Mouse (Mus musculus) fat pad, adult 2 months (tissue): ENCODE measurements around the gene Prkce.

Experiments
- DNase-seq: peaks from one replicate; pipeline ENCODE4 v3.0.0-alpha.2; 2011; ENCODE audit warnings: low read depth, low spot score; ENCODE audit errors: extremely low read depth

Prkce gene

DNA sequence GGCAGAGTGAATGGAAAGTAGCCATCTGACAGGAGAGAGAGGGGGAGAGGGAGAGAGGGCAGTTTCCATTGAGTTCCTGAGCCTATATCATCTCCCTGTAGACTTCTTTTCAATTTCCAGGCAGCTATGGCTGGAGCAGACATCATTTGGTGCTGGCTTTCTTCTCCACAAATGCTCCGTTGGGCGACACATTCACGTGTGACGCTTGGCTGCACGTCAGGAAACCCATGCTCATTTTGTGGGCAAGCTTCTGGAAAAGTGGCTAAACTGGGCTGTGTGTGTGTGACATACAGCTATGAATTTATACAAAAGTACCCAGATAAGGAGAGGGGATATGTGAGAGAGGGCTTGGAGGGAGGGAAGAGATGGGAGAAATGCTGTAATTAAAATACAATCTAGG, 49.9 kb downstream of the Prkce start:
- DNase-seq, result no peak

GRCm38 (mm10) chr17:86218553-86218952, 51.0 kb downstream of the Prkce start:
- DNase-seq, result no peak

DNA sequence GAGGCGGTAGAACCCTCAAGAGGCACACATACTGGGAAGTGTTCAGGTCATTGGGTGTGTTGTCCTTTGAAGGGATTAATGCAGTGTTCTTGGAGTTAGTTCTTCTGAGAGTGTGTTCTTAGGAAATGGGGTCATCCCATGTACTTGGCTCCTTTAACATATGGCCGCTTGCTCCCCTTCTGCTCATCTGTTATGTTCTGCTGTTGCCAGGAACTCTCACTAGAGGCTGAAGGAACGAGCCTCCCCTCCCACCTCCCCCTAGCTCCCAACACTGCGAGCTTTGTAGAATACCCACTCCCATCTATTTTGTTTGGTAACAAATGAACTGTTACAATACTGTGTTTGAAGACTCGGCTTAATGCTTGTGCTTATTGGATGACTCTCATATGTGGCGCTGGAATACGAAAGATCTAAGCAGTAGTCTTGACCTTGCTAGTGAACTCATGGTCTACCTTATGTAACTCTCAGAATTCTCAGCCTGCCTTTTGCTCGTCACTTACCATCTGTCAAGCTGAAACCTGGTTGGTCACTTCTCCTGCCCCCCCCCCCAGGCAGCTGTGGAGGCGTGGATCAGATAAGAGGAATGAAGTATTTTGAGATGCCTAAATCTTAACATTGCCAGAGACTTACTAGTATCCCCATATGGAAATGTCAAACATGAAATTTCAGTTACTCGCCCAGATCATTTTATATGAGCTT, 58.1 kb downstream of the Prkce start:
- no peak for DNase-seq

DNA sequence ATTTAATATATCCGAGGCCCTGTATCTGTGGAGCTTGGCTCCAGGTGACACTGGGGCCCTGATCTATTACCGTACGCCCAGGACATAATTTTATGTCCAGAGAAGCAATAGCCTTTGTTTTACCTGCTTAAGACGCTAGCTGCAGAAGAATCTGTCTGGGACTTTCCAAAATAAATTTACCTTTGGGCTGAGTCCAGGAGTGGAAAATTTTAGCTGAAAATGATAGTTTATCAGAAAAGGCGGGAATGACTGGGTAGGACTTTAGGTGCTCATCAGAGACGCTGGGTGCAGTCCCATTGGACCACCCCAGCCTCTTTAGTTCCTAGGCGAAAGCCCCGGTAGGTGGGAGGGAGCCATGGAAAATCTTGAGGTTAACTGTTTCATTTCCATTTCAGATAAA, 58.6 kb downstream of the Prkce start:
- no peak for DNase-seq

DNA sequence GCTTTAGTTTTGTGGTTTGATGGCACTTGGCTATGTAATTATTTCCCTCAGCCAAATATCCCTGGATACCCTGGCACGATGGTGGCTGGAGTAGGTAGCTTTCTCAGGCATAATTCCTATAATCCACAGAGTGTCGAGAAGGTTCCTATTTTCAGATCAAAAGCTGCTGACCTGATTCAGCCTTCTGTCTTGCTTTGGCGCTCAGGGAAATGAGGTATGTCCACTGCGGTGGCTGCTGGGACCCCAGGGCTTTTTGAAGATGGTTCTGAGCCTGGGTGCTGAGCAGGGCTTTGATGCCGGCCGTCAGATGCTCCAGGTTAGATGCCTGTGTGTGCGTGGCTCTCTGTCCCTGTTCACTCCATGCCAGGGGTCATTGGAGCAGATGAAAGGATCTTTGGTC, 59.0 kb downstream of the Prkce start:
- DNase-seq, result no peak

- DNase-seq, result no peak
These were observed 59.8 kb downstream of the Prkce start for GRCm38 (mm10) chr17:86227389-86227788.

GRCm38 (mm10) chr17:86228850-86229249, 61.3 kb downstream of the Prkce start:
- DNase-seq, result no peak

GRCm38 (mm10) chr17:86230141-86230633, 62.6 kb downstream of the Prkce start:
- DNase-seq, result no peak

GRCm38 (mm10) chr17:86231741-86232179, 64.2 kb downstream of the Prkce start:
- no peak for DNase-seq

- DNase-seq, result no peak
These were observed 64.7 kb downstream of the Prkce start for GRCm38 (mm10) chr17:86232248-86232647.

GRCm38 (mm10) chr17:86234587-86235150, 67.1 kb downstream of the Prkce start:
- no peak for DNase-seq

- no peak for DNase-seq
These were observed 68.6 kb downstream of the Prkce start for GRCm38 (mm10) chr17:86236026-86236712.

- peak; percentile 58 for DNase-seq
These were observed 69.5 kb downstream of the Prkce start for GRCm38 (mm10) chr17:86236861-86237763.

- DNase-seq, result no peak
These were observed 74.7 kb downstream of the Prkce start for GRCm38 (mm10) chr17:86242291-86242690.

GRCm38 (mm10) chr17:86243109-86243527, 75.5 kb downstream of the Prkce start:
- no peak for DNase-seq

DNA sequence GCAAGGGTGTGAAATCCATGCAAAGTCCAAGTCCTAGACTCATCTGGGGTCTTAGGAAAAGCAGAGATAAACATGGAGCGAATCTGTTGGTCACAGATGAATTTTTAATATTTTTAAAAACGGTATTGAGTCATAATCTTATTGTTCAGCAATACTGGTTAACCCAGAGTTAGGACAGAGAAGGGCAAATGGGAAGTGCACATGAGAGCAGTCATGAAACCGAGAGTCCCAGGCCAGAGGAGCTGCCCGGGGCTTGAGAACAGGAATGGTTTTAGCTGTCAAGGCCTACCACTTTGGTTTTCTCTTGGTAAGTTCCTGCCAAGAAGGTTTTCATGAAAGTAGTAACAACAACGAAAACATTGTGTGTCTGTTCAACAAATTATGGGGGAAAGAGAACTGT, 76.8 kb downstream of the Prkce start:
- DNase-seq, result no peak

- DNase-seq, result no peak
These were observed 81.2 kb downstream of the Prkce start for GRCm38 (mm10) chr17:86248832-86249231.

DNA sequence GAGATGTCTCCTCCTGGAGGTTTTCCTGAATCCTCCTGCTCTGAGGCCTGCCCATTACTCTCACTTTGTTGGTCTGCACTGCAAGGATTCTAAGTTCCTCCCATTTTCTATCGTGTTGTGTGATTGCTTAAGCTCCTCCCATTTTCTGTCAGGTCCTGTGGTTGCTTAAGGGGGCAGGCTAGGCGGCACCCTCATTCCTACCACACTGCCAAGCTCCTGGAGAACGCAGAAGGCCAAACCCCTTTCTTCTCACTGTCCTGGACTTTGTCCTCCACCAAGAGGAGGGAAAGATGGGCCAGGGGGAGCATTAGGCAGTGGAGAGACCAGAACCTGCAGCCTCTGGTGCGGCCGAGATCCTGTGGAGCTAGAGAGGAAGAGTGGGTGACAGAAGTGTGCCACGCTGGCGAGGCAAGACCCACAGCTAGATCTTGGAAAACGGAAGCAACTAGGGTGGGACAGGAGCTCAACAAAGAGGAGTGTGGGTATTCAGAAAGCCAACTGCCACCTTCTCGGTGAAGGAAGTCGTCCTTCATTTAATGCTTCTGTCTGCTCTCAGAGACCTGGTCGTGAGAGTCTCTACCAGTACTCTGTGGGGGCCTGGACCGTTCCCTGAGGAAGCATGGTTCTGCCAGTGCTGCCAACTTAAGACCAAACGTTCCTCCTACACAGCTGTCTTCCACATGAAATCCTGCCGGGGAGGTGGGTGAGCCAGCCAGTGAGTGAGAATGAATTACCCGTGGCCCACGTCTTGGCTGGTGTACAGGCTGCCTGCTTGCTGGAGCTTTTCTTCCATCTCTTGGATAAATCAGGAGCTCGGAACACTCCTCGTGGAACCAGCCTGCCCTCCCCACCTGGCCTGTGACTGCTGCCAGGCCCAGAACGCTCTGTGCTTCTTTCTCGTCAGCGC, 82.2 kb downstream of the Prkce start:
- peak; percentile 13 for DNase-seq

DNA sequence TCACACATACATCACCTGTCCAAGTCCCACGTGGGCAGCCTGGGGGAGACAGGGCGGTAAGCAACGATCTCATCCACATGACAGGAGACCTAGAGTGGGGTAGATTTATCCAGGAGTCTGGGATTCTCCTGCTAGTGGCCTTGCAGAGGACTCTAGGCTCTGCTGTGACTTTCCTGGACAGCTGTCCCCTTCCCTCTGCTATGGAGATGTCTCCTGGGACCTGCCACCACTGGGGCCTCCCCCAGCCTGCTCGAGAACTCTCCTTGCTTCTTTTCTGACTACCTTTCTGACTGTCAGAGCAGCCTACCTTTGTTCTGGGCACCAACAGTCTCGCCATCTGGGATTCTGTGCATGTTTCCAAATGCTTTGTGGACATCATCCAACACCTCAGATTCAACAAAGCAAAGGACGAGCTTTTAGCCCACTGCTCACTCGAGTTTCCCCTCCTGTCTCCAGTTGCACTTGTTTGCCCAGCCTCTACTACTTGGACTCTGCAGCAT, 82.9 kb downstream of the Prkce start:
- DNase-seq, result no peak

- no peak for DNase-seq
These were observed 86.3 kb downstream of the Prkce start for GRCm38 (mm10) chr17:86253884-86254283.
